Mouse (Mus musculus) frontal cortex, adult 2 months (tissue): Measurements from ENCODE around the gene Atp5e. TPM values are rescaled to one million over a fixed set of nuclear protein-coding genes. Genes with fewer than 3 reads are reported as not detected.
A peak's percentile ranks its signal among the peaks of the same experiment; 100 is the strongest.

Source experiments
- DNase-seq, 2 experiments: peaks; one replicate each; pipeline ENCODE4 v3.0.0; 2022; ENCODE audit warnings: low spot score in 1 of 2; ENCODE audit errors: extremely low spot score in 1 of 2
- polyA plus RNA-seq: library from polyadenylated mRNA; depleted of rRNA; stranded (reverse); fragments of >200 nt; gene quantifications from 2 replicates; pipeline ENCODE4 v1.2.3, GENCODE M21; 2012; rRNA removed

The Atp5e gene
- polyA plus RNA-seq, 1 experiment = 547 TPM

GRCm38 (mm10) chr2:174424301-174425085, 39.4 kb downstream of the Atp5e start:
- DNase-seq = no peak

- DNase-seq = no peak
Observed at GRCm38 (mm10) chr2:174421107-174421506, 42.8 kb downstream of the Atp5e start.

GRCm38 (mm10) chr2:174415731-174416310, 48.1 kb downstream of the Atp5e start, which contains the start of gene Nelfcd:
Gene Nelfcd (plus strand): TSS chr2:174415804.
- peak; percentile 82 to 96 for DNase-seq

- DNase-seq = no peak
Observed at GRCm38 (mm10) chr2:174415001-174415730, 48.7 kb downstream of the Atp5e start.

GRCm38 (mm10) chr2:174413127-174413526, 50.8 kb downstream of the Atp5e start:
- DNase-seq = no peak

Other genes starting within 250 kb of the Atp5e start
- 2,156 and 2,275 TPM in 2 replicates for gene Gnas, start 179.8 kb downstream of the Atp5e start, polyA plus RNA-seq
- gene Gm20721, start 117.4 kb downstream of the Atp5e start, polyA plus RNA-seq = 2.9 and 7.7 TPM in 2 replicates
- 75.5 and 77.1 TPM in 2 replicates for gene Nelfcd, start 48.3 kb downstream of the Atp5e start, polyA plus RNA-seq
- 71.3 and 75.2 TPM in 2 replicates for gene Ctsz, start 25.1 kb downstream of the Atp5e start, polyA plus RNA-seq
- gene Tubb1, start 13.4 kb downstream of the Atp5e start, polyA plus RNA-seq = 0.25 TPM in 1 of 2 replicates, not detected in the other
- 85.6 and 95.5 TPM in 2 replicates for gene Prelid3b, start 9.0 kb upstream of the Atp5e start, polyA plus RNA-seq
- 6.2 and 7.0 TPM in 2 replicates for gene Zfp831, start 179.4 kb upstream of the Atp5e start, polyA plus RNA-seq